ENCODE assay signal across 9 mouse cellular contexts in genomic region chr1:170694821-170695291, GRCm38 (mm10). TPM values are rescaled to one million over a fixed set of nuclear protein-coding genes. Genes with fewer than 3 reads are reported as not detected.
DNase-seq lines count a peak whose midpoint lies in the region; ATAC-seq and TF ChIP-seq lines count a peak whose summit lies in the region.
"Had no signal": no experiment of that assay in that cellular context is flagged by ENCODE, and none has a peak within 500 bp of the region (broad histone marks: within the 10 kb centered on the region; RNA-seq: fewer than 3 reads in every experiment).

No protein-coding gene starts in this region.

- ATAC-seq in lung, postnatal 0 days, result no peak

- intact Hi-C loops in left cerebral cortex, postnatal 14 days (cut with DNase I), result no loop called here
- intact Hi-C loops in gastrocnemius, adult 2 months (cut with DNase I), result no loop called here
- intact Hi-C loops in left cerebral cortex, postnatal 36 days (cut with DNase I), result no loop called here

- no peaks in the 10 kb centered on the region for H3K9me3 ChIP-seq in lung, postnatal 0 days (ENCODE audit: low read length)
- H3K9me3 ChIP-seq: liver, embryonic 15.5 days had no signal

- H3K4me1 ChIP-seq in lung, postnatal 0 days (ENCODE audit: insufficient read depth, low read depth, low read length), result peaks cover 3% of the 10 kb centered on the region; the same call in 1 of the 2 replicates
- H3K4me1 ChIP-seq: liver, embryonic 15.5 days had no signal

- DNase-seq in left cerebral cortex, postnatal 14 days (ENCODE audit: low spot score in 2 of 2), result peak; percentile 24 to 53
- no peak for DNase-seq in left cerebral cortex, adult 18-20 months (ENCODE audit: low spot score in 2 of 2)
- peak; percentile 55 for DNase-seq in adrenal gland, adult 2 months
- DNase-seq in gastrocnemius, adult 2 months, result peak; percentile 74
- peak; percentile 22 for DNase-seq in lung, postnatal 0 days (ENCODE audit: low spot score)
- DNase-seq in spleen, postnatal 10 days (ENCODE audit: low spot score in 2 of 2), result no peak
- DNase-seq in thymus, postnatal 4 days, result no peak
- no peak for DNase-seq in left cerebral cortex, postnatal 36 days (ENCODE audit: low spot score in 2 of 2)

- no peaks in the 10 kb centered on the region for H3K27me3 ChIP-seq in lung, postnatal 0 days (replicated peaks; ENCODE audit: insufficient read depth, low read length)
- H3K27me3 ChIP-seq: liver, embryonic 15.5 days had no signal

- H3K4me3 ChIP-seq in gastrocnemius, adult 2 months, result no peak overlapping the region
- H3K4me3 ChIP-seq in lung, postnatal 0 days (ENCODE audit: low read depth, low read length), result no peak overlapping the region
- H3K4me3 ChIP-seq: liver, embryonic 15.5 days had no signal

- H3K9ac ChIP-seq in lung, postnatal 0 days (replicated peaks; ENCODE audit: low read depth), result no peak overlapping the region
- H3K9ac ChIP-seq: liver, embryonic 15.5 days had no signal

- H3K36me3 ChIP-seq in lung, postnatal 0 days (ENCODE audit: insufficient read depth, low read length), result no peaks in the 10 kb centered on the region
- H3K36me3 ChIP-seq: liver, embryonic 15.5 days had no signal

- peak overlapping the region; percentile 79 for H3K27ac ChIP-seq in gastrocnemius, adult 2 months
- H3K27ac ChIP-seq in lung, postnatal 0 days (ENCODE audit: low read length), result no peak overlapping the region
- H3K27ac ChIP-seq: liver, embryonic 15.5 days had no signal

- 40% methylated on average over 5 of the region's 5 CpGs for WGBS in lung, postnatal 0 days

- no peak overlapping the region for H3K4me2 ChIP-seq in lung, postnatal 0 days (replicated peaks; ENCODE audit: low read depth, low read length)
- H3K4me2 ChIP-seq: liver, embryonic 15.5 days had no signal

- TF ChIP-seq CTCF in gastrocnemius, adult 2 months (IDR thresholded peaks at IDR 0.05), result no peak
- no peak for TF ChIP-seq CTCF in lung, postnatal 0 days (IDR thresholded peaks at IDR 0.05)

- no peak for TF ChIP-seq EP300 in lung, postnatal 0 days (IDR thresholded peaks at IDR 0.05)

RNA-seq across cellular contexts. Expression of gene Olfml2b, which starts 50.5 kb away (rescaled TPM):
- 1 to 10 TPM; 5.3 to 6.6 TPM for total RNA-seq in left cerebral cortex, postnatal 14 days (2021)
- 1 to 10 TPM; 2.2 to 3.1 TPM for total RNA-seq in left cerebral cortex, adult 18-20 months (2021)
- total RNA-seq in adrenal gland, adult 2 months (2021), result 1 to 10 TPM; 5.0 to 7.9 TPM
- polyA plus RNA-seq in adrenal gland, adult 2 months (2012; rRNA removed), result 11.3 and 12.3 TPM in 2 replicates
- total RNA-seq in gastrocnemius, adult 2 months (2021), result 1 to 10 TPM; 2.9 to 6.6 TPM
- 23.3 and 26.0 TPM in 2 replicates for polyA plus RNA-seq in lung, postnatal 0 days (2015; fragmentation: Nextera tagmentation; extraction: Ambion mirVana)
- total RNA-seq in left cerebral cortex, postnatal 36 days (2021), result 1 to 10 TPM; 3.1 to 4.6 TPM

Comparison
In these comparisons a context has a peak if more than half of its experiments do, and no peak if none do; other contexts are left out.
1. DNase-seq: peak in left cerebral cortex, postnatal 14 days (2 of 2), adrenal gland, adult 2 months (single experiment), gastrocnemius, adult 2 months (single experiment) and lung, postnatal 0 days (single experiment); none in left cerebral cortex, adult 18-20 months (0 of 2), spleen, postnatal 10 days (0 of 2), thymus, postnatal 4 days (single experiment) and left cerebral cortex, postnatal 36 days (0 of 2).